Mouse (Mus musculus): ENCODE measurements around the gene Xrra1.

DNA sequence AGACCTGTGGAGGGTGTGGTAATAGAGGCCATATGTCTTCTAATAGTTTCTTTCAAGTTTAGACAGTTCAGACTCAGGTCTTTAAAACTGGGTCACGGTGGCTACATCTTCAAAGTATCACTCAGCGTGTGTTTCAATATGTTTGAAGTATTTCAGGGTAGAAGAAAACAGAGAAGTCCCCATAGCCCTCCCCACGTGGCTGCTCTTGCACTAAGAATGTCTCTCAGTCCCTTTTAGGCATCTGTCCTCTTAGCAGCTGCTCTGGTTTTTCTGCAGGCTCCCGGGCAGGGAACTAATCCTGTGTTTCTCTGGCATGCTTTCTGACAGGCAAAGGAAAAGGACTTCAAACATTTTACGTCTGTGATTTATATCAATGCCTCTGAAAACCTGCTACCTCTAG lies 17.0 kb downstream of the Xrra1 start:
- TF ChIP-seq CTCF (IDR thresholded peaks at IDR 0.05; ENCODE audit: insufficient read depth, low read length) (no peak), POLR2A (IDR thresholded peaks at IDR 0.05; ENCODE audit: borderline replicate concordance, extremely low read depth, low read depth, low read length) (no peak)

All from lung, adult 2 months (tissue).